Mouse (Mus musculus): ENCODE results near the gene Ghr.
A peak's percentile ranks its signal among the peaks of the same experiment; 100 is the strongest.

Ghr gene

GRCm38 (mm10) chr15:3281216-3281615 is 302.1 kb downstream of the Ghr start:
- DNase-seq, result no peak

GRCm38 (mm10) chr15:3279242-3279641 is 304.1 kb downstream of the Ghr start:
- no peak for DNase-seq

- peak in 1 of 2 experiments; percentile 41 for DNase-seq
Observed at GRCm38 (mm10) chr15:3277391-3277790, 305.9 kb downstream of the Ghr start.

- no peak for DNase-seq
Observed at GRCm38 (mm10) chr15:3273191-3273590, 310.1 kb downstream of the Ghr start.

GRCm38 (mm10) chr15:3271216-3271615 is 312.1 kb downstream of the Ghr start:
- DNase-seq, result peak in 1 of 2 experiments; percentile 50

GRCm38 (mm10) chr15:3270646-3271077 is 312.6 kb downstream of the Ghr start:
- peak; percentile 90 to 93 for DNase-seq

- peak; percentile 40 to 70 for DNase-seq
Observed at GRCm38 (mm10) chr15:3269996-3270645, 313.2 kb downstream of the Ghr start.

- DNase-seq, result no peak
Observed at GRCm38 (mm10) chr15:3269496-3269895, 313.8 kb downstream of the Ghr start.

GRCm38 (mm10) chr15:3268247-3268646 is 315.0 kb downstream of the Ghr start, which contains the start of gene Selenop:
Gene Selenop, plus strand, starts transcription at chr15:3268547.
- no peak for DNase-seq

All from kidney, postnatal 36 days (tissue).